Mouse (Mus musculus) olfactory bulb, adult 2 months (tissue): ENCODE measurements around the gene Nagpa. TPM values are rescaled to one million over a fixed set of nuclear protein-coding genes. Genes with fewer than 3 reads are reported as not detected.

Source experiments
- H3K27ac ChIP-seq: fragments of 200-500 bp; 2 replicates; pipeline ENCODE4 v1.5.1; 2012; ENCODE audit warnings: low read depth, low read length; ENCODE audit not compliant: insufficient read depth
- H3K4me1 ChIP-seq: fragments of 200-500 bp; 2 replicates; pipeline ENCODE4 v1.6.1; 2012; ENCODE audit warnings: low read length; ENCODE audit not compliant: control insufficient read depth, insufficient read depth
- H3K4me3 ChIP-seq: fragments of 200-500 bp; 2 replicates; pipeline ENCODE4 v1.5.1; 2012; ENCODE audit warnings: mild to moderate bottlenecking, low read depth, low read length, moderate library complexity; ENCODE audit not compliant: insufficient read depth
- CTCF ChIP-seq: fragments of 200-500 bp; IDR thresholded peaks from 2 replicates; pipeline ENCODE4 v1.5.1; 2012; ENCODE audit warnings: low read depth, mild to moderate bottlenecking, low read length, moderate library complexity; ENCODE audit not compliant: insufficient read depth
- POLR2A ChIP-seq: fragments of 200-500 bp; IDR thresholded peaks from 2 replicates; pipeline ENCODE4 v1.6.1; 2012; ENCODE audit warnings: mild to moderate bottlenecking, low read depth, low read length, moderate library complexity; ENCODE audit not compliant: insufficient read depth
- WGBS: fragments of 180-500 bp; shearing (Covaris S2); methylation state at CpG from one replicate; pipeline ENCODE4 v1.1.7; 2018; 5-methylcytosine and 5-hydroxymethylcytosine counted together
- polyA plus RNA-seq: library from polyadenylated mRNA; stranded (reverse); fragments of >200 nt; gene quantifications from 2 replicates; pipeline ENCODE4 v1.2.4, GENCODE M21; 2012; ENCODE audit warnings: low replicate concordance; ENCODE audit not compliant: missing spikeins, insufficient read depth, insufficient read length

The Nagpa gene
- polyA plus RNA-seq, 1 experiment, result not detected

DNA sequence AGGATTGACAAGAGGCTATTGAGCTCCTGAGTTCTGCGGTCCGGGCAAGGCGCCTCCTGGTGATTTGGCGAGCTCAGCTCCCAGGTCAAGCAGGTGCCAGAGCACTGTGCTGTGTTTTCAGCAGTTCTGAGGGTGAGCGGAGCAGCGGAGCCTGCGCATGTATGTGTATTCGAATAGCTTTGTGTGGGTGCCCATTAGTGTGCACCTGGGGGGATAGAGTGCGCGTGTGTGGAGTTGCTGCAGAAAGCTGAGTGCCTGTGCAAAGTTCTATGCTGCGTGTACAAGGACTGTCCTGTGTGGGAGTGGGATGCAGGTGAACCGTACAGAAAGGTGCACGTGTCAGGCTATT is 56.8 kb downstream of the Nagpa start, which contains the start of gene Sec14l5:
Gene Sec14l5, plus strand, starts transcription at position 73 of the 349 bp plus-strand sequence.
- H3K27ac ChIP-seq, result no peak within 1 kb of the TSS

DNA sequence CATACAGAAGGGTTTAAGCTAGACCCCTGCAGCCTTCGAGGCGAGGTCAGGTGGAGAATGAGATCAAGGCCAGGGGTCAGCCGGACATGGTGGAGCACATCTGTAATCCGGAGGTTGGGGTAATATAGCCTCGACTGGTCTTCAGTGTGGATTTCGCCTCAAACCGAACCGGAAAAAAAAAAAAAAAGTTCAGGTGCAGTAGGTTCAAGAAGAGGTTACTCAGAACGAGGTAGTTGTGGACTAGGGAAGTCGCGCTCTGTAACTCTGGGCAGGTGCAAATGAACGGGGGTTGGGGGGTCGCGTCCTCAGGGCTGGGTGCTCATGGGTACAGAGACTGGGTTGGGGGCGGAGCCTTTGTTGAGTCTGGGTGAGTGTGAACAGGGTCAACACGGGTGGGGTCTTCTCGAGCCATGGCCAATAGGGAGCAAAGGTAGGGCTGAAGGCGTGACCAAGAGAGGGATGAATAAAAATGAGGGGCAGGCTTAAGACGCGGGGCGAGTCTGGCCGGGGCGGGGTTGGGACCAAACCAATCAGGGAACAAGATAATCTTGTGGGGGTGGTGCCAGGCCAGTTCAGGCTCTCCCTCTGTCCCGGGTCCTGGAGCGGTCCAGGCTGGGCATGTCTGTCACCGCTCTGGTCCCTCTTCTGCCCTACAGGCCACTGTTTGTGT is 57.3 kb downstream of the Nagpa start:
- H3K27ac ChIP-seq, result no peak overlapping the region
- peak overlapping the region; percentile 32 for H3K4me3 ChIP-seq
- 1% methylated on average over 26 of the region's 26 CpGs for WGBS
- no peak for TF ChIP-seq POLR2A
- no peak for TF ChIP-seq CTCF
- peaks cover 13% of the 10 kb centered on the region for H3K4me1 ChIP-seq

More for the DNA sequence above, 56.8 kb downstream of the Nagpa start, which contains the start of gene Sec14l5:
- whole genome bisulfite sequencing, result 8% methylated on average over 13 of the region's 13 CpGs
- Histone ChIP-seq H3K4me3 (peak within 1 kb of the TSS; percentile 32), H3K4me1 (peaks cover 13% of the 10 kb centered on the region)
- TF ChIP-seq CTCF (no peak), POLR2A (no peak)

- WGBS, result under 1% methylated on average over 7 of the region's 7 CpGs
- no peak overlapping the region for H3K4me3 ChIP-seq
- H3K27ac ChIP-seq, result no peak overlapping the region
- peaks cover 13% of the 10 kb centered on the region for H3K4me1 ChIP-seq
- no peak for TF ChIP-seq CTCF
- TF ChIP-seq POLR2A, result no peak
These were observed 58.2 kb downstream of the Nagpa start for GRCm38 (mm10) chr16:5145570-5145969.

Other genes with a start within 250 kb of the Nagpa start
- not detected in 2 replicates for gene Anks3, start 239.8 kb downstream of the Nagpa start, polyA plus RNA-seq
- not detected in 2 replicates for gene Sept12, start 206.2 kb downstream of the Nagpa start, polyA plus RNA-seq
- not detected in 2 replicates for gene Smim22, start 196.7 kb downstream of the Nagpa start, polyA plus RNA-seq
- not detected in 2 replicates for gene Rogdi, start 190.5 kb downstream of the Nagpa start, polyA plus RNA-seq
- 92.9 and 140 TPM in 2 replicates for gene Glyr1, start 154.1 kb downstream of the Nagpa start, polyA plus RNA-seq
- 47.7 and 78.4 TPM in 2 replicates for gene Ubn1, start 154.0 kb downstream of the Nagpa start, polyA plus RNA-seq
- gene Ppl, start 71.6 kb downstream of the Nagpa start, polyA plus RNA-seq, result not detected in 2 replicates
- not detected in 2 replicates for gene Sec14l5, start 56.9 kb downstream of the Nagpa start, polyA plus RNA-seq
- gene AU021092, start 18.3 kb upstream of the Nagpa start, polyA plus RNA-seq, result not detected in 2 replicates
- gene Alg1, start 29.6 kb upstream of the Nagpa start, polyA plus RNA-seq, result not detected in 2 replicates
- gene Eef2kmt, start 52.0 kb upstream of the Nagpa start, polyA plus RNA-seq, result not detected in 2 replicates